Mouse (Mus musculus) liver, embryonic 15.5 days (tissue): ENCODE data around the gene Arf1. TPM values are rescaled to one million over a fixed set of nuclear protein-coding genes. Genes with fewer than 3 reads are reported as not detected.

ENCODE experiments used
- ATAC-seq: fragments of 200-750 bp; cut with Nextera tagmentation; 2 replicates; pipeline ENCODE4 v1.8.0; 2017; ENCODE audit warnings: moderate number of reproducible peaks, mild to moderate bottlenecking, moderate library complexity; ENCODE audit not compliant: insufficient read depth
- H3K27ac ChIP-seq: fragments of 300-500 bp; sonication (generic); replicated peaks from 2 replicates; pipeline ENCODE4 v1.5.1; 2015; ENCODE audit warnings: mild to moderate bottlenecking, inconsistent platforms
- H3K27me3 ChIP-seq: fragments of 300-500 bp; sonication (generic); 2 replicates; pipeline ENCODE4 v1.6.1; 2015; ENCODE audit warnings: mild to moderate bottlenecking, inconsistent platforms
- H3K36me3 ChIP-seq: fragments of 300-500 bp; sonication (generic); replicated peaks from 2 replicates; pipeline ENCODE4 v1.6.1; 2015; ENCODE audit warnings: moderate library complexity, mild to moderate bottlenecking, inconsistent platforms
- H3K4me1 ChIP-seq: fragments of 300-500 bp; sonication (generic); replicated peaks from 2 replicates; pipeline ENCODE4 v1.6.1; 2015; ENCODE audit warnings: inconsistent platforms
- H3K4me2 ChIP-seq: fragments of 300-500 bp; sonication (generic); 2 replicates; pipeline ENCODE4 v1.6.1; 2015; ENCODE audit warnings: moderate library complexity, mild to moderate bottlenecking, inconsistent platforms
- H3K4me3 ChIP-seq: fragments of 300-500 bp; sonication (generic); replicated peaks from 2 replicates; pipeline ENCODE4 v1.5.1; 2015; ENCODE audit warnings: mild to moderate bottlenecking, inconsistent platforms
- H3K9ac ChIP-seq: fragments of 300-500 bp; sonication (generic); 2 replicates; pipeline ENCODE4 v1.6.1; 2015; ENCODE audit warnings: moderate library complexity, mild to moderate bottlenecking, inconsistent platforms
- H3K9me3 ChIP-seq: fragments of 300-500 bp; sonication (generic); replicated peaks from 2 replicates; pipeline ENCODE4 v1.6.1; 2016; ENCODE audit warnings: inconsistent platforms
- WGBS: fragments of 180-500 bp; shearing (Covaris S2); methylation state at CpG from one replicate; pipeline ENCODE4 v1.1.7; 2015; ENCODE audit warnings: mixed read lengths; ENCODE audit not compliant: insufficient replicate concordance; 5-methylcytosine and 5-hydroxymethylcytosine counted together
- polyA plus RNA-seq: library from polyadenylated mRNA; unstranded; fragments of >200 nt; fragmentation: Nextera tagmentation; extraction: Ambion mirVana; gene quantifications from 2 replicates; pipeline ENCODE4 v1.2.1, GENCODE M21; 2015

Gene Arf1
- polyA plus RNA-seq, 1 experiment from 2014 or later: 255 TPM

DNA sequence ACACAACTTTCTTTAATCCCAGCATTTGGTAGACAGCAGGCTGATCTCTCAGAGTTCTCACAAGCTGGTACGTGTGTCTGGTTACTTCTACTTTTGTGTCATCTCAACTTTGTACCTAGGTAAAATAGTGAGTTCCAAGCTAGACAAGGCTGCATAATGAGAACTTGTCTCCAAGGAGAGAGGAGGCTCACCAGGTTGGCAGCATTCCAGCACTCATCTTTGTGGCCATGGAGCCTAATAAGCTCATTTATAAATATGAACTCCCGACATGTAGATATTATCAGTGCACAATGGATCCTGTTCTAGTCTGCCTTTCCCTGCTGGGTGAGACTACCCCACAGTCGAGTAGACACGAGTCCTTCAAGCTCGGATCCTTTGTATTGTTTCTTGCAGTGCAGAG is 18.5 kb downstream of the Arf1 start:
- Histone ChIP-seq H3K36me3 (peaks cover 80% of the 10 kb centered on the region), H3K27me3 (no peaks in the 10 kb centered on the region), H3K4me2 (peak overlapping the region; percentile 94), H3K27ac (peak overlapping the region; percentile 94; the same call in 1 of the 2 replicates), H3K4me3 (peak overlapping the region; percentile 97), H3K9me3 (no peaks in the 10 kb centered on the region), H3K9ac (no peak overlapping the region), H3K4me1 (peaks cover 51% of the 10 kb centered on the region)
- 74% methylated on average over 5 of the region's 5 CpGs for WGBS
- no peak for ATAC-seq

DNA sequence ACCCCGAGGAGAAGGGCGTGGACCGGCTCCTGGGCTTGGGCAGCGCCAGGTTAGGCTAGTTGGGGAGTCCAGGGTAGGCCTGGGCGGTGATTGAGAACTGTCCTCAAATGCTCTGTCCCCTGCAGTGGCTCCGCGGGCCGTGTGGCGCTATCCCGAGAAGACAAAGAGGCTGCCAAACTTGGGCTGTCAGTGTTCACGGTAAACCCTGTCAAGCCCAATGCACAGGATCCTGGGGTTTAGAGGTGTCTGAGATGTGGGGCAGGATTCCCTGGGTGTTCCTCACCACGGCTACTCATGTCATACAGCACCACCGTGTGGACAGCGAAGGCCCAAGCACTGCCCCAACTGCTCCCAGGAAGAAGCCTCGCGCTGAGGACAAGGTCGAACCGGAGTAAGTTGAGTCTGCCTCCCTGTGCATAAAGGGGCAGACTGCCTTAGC is 19.0 kb downstream of the Arf1 start:
- Histone ChIP-seq H3K9me3 (no peaks in the 10 kb centered on the region), H3K36me3 (peaks cover 80% of the 10 kb centered on the region), H3K9ac (peak overlapping the region; percentile 95), H3K27me3 (no peaks in the 10 kb centered on the region), H3K4me3 (peak overlapping the region; percentile 97), H3K4me1 (peaks cover 51% of the 10 kb centered on the region), H3K4me2 (peak overlapping the region; percentile 94), H3K27ac (peak overlapping the region; percentile 94)
- ATAC-seq: peak; percentile 74
- 6% methylated on average over 18 of the region's 18 CpGs for whole genome bisulfite sequencing

DNA sequence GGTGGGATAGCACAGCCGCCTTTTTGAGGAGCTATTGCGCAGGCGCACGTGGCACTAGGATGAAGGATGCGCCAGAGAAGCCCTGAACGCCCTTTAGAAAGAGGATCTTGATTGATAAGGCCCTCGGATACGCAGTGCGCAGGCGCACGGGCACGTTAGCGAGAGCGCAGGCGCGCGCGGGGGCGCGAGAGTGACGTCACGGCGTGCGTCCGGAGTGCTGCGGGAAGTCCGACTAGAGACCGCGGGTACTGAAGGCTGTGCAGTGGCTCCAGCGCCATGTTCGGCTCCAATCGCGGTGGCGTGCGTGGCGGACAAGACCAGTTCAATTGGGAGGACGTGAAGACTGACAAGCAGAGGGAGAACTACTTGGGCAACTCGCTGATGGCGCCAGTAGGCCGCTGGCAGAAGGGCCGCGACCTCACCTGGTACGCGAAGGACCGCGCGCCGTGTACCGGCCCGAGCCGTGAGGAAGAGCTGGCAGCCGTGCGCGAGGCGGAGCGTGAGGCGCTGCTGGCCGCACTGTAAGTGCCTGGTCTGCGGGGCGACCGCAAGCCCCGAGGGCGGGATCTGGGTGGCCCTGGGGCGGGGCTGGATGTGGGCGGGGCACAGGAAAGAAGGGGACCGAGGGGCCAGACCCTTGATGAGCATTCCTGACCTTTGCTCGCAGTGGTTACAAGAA is 19.8 kb downstream of the Arf1 start, which contains the start of gene 2310033P09Rik:
TSS of gene 2310033P09Rik (plus strand) at position 169 of the 679 bp plus-strand sequence.
- Histone ChIP-seq H3K4me2 (peak within 1 kb of the TSS; percentile 94), H3K36me3 (peaks cover 76% of the 10 kb centered on the region), H3K4me3 (peak within 1 kb of the TSS; percentile 97), H3K27ac (peak within 1 kb of the TSS; percentile 94), H3K27me3 (no peaks in the 10 kb centered on the region), H3K9me3 (no peaks in the 10 kb centered on the region), H3K9ac (peak within 1 kb of the TSS; percentile 95), H3K4me1 (peaks cover 46% of the 10 kb centered on the region)
- peak; percentile 81 for ATAC-seq
- WGBS: under 1% methylated on average over 67 of the region's 67 CpGs

GRCm38 (mm10) chr11:59202081-59202995 is 25.7 kb downstream of the Arf1 start, which contains the start of gene Mrpl55:
Gene Mrpl55, plus strand, starts transcription at chr11:59202486.
- peaks cover 38% of the 10 kb centered on the region for H3K4me1 ChIP-seq

GRCm38 (mm10) chr11:59201216-59202002 is 26.7 kb downstream of the Arf1 start:
- no peaks in the 10 kb centered on the region for H3K9me3 ChIP-seq
- peak overlapping the region; percentile 81 for H3K9ac ChIP-seq
- WGBS: 9% methylated on average over 16 of the region's 16 CpGs
- H3K4me2 ChIP-seq: peak overlapping the region; percentile 87
- peaks cover 38% of the 10 kb centered on the region for H3K4me1 ChIP-seq
- H3K4me3 ChIP-seq: peak overlapping the region; percentile 90
- peaks cover 42% of the 10 kb centered on the region for H3K36me3 ChIP-seq
- no peaks in the 10 kb centered on the region for H3K27me3 ChIP-seq
- ATAC-seq: no peak
- H3K27ac ChIP-seq: peak overlapping the region; percentile 85

More at GRCm38 (mm10) chr11:59202081-59202995, 25.7 kb downstream of the Arf1 start, which contains the start of gene Mrpl55:
- Histone ChIP-seq H3K9ac (peak within 1 kb of the TSS; percentile 81), H3K27ac (peak within 1 kb of the TSS; percentile 85), H3K4me2 (peak within 1 kb of the TSS; percentile 87), H3K4me3 (peak within 1 kb of the TSS; percentile 90), H3K9me3 (no peaks in the 10 kb centered on the region), H3K36me3 (peaks cover 51% of the 10 kb centered on the region), H3K27me3 (no peaks in the 10 kb centered on the region)
- ATAC-seq: peak; percentile 93
- WGBS: under 1% methylated on average over 63 of the region's 63 CpGs

DNA sequence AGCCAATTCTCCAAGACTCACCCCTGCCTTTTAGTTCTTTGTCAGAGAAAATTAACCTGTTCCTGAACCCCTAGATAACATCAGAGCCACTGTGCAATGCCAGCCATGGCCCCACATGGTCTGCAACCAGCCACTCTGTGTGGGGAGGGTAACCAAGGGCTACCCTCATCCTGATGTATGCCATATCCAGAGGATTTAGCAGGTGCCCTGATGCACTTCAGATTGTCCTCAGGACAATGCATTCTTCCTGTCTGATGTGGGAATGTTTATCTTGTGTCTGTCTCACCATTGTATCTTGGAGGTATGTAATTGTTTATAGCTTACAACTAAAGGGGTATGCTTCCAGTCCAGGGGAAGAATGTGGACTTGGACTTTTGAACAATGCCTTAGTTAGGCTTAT is 31.8 kb downstream of the Arf1 start:
- Histone ChIP-seq H3K9ac (no peak overlapping the region), H3K9me3 (no peaks in the 10 kb centered on the region), H3K4me2 (no peak overlapping the region), H3K36me3 (peaks cover 16% of the 10 kb centered on the region), H3K4me3 (no peak overlapping the region), H3K27ac (no peak overlapping the region), H3K27me3 (no peaks in the 10 kb centered on the region), H3K4me1 (peaks cover 34% of the 10 kb centered on the region)
- no peak for ATAC-seq

- Histone ChIP-seq H3K9ac (peak within 1 kb of the TSS; percentile 73), H3K36me3 (0 out of 2 replicates have a peak, but pooled peaks cover under 1% of the 10 kb centered on the region), H3K27ac (peak within 1 kb of the TSS; percentile 95), H3K27me3 (no peaks in the 10 kb centered on the region), H3K4me2 (peak within 1 kb of the TSS; percentile 92), H3K4me1 (peaks cover 48% of the 10 kb centered on the region), H3K4me3 (peak within 1 kb of the TSS; percentile 81), H3K9me3 (no peaks in the 10 kb centered on the region)
- 6% methylated on average over 16 of the region's 16 CpGs for WGBS
- ATAC-seq: no peak
These were observed 36.0 kb downstream of the Arf1 start, which contains the start of gene Guk1 for GRCm38 (mm10) chr11:59192059-59192386. Gene Guk1, minus strand, starts transcription at chr11:59192212.

GRCm38 (mm10) chr11:59191231-59192058 is 36.6 kb downstream of the Arf1 start:
- peak overlapping the region; percentile 73 for H3K9ac ChIP-seq
- no peaks in the 10 kb centered on the region for H3K9me3 ChIP-seq
- H3K27ac ChIP-seq: peak overlapping the region; percentile 95
- under 1% methylated on average over 56 of the region's 59 CpGs for WGBS
- peak overlapping the region; percentile 81 for H3K4me3 ChIP-seq
- H3K4me2 ChIP-seq: peak overlapping the region; percentile 92
- H3K27me3 ChIP-seq: no peaks in the 10 kb centered on the region
- peaks cover 50% of the 10 kb centered on the region for H3K4me1 ChIP-seq
- 0 out of 2 replicates have a peak, but pooled peaks cover 6% of the 10 kb centered on the region for H3K36me3 ChIP-seq
- ATAC-seq: peak; percentile 95

DNA sequence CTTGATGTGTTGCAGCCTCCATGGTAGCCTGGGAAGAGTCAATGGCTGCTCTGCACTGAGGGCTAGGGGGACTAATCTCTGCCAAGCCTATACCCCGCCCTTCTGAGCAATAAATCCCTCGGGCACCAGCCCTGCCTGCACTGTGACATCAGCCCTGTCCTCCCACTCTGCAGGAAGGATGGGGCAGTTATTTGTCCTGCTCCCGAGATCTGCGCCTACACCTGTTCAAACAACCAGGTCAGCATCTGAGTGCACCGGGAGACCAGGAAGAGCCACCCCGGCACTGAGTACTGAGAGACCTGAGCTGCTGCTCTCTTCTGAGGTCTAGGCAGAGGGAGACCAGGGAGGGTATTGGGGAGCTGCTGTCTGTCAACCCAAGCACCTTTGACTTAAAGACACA is 40.4 kb downstream of the Arf1 start:
- H3K4me3 ChIP-seq: no peak overlapping the region
- H3K27me3 ChIP-seq: no peaks in the 10 kb centered on the region
- 63% methylated on average over 6 of the region's 6 CpGs for WGBS
- H3K9ac ChIP-seq: no peak overlapping the region
- no peaks in the 10 kb centered on the region for H3K9me3 ChIP-seq
- no peak overlapping the region for H3K4me2 ChIP-seq
- peaks cover 66% of the 10 kb centered on the region for H3K4me1 ChIP-seq
- no peak overlapping the region for H3K27ac ChIP-seq
- peaks cover 32% of the 10 kb centered on the region for H3K36me3 ChIP-seq
- ATAC-seq: no peak

- H3K27me3 ChIP-seq: peaks cover 8% of the 10 kb centered on the region; the same call in 1 of the 2 replicates
- no peak overlapping the region for H3K4me2 ChIP-seq
- no peaks in the 10 kb centered on the region for H3K9me3 ChIP-seq
- 67% methylated on average over 5 of the region's 5 CpGs for WGBS
- no peak overlapping the region for H3K9ac ChIP-seq
- 0 out of 2 replicates have a peak overlapping the region, but pooled peaks have one; percentile 24 for H3K27ac ChIP-seq
- H3K4me1 ChIP-seq: peaks cover 53% of the 10 kb centered on the region
- no peak overlapping the region for H3K4me3 ChIP-seq
- H3K36me3 ChIP-seq: peaks cover 32% of the 10 kb centered on the region
- ATAC-seq: no peak
These were observed 42.6 kb downstream of the Arf1 start for GRCm38 (mm10) chr11:59185490-59185889.
